Mouse (Mus musculus): ENCODE measurements around the gene BC029722. TPM values are rescaled to one million over a fixed set of nuclear protein-coding genes. Genes with fewer than 3 reads are reported as not detected.

BC029722 gene
- polyA plus RNA-seq, 1 experiment from 2014 or later, result 6.8 TPM

- Histone ChIP-seq H3K4me3 (no peak overlapping the region), H3K9me3 (no peaks in the 10 kb centered on the region), H3K27me3 (ENCODE audit: poor library complexity, severe bottlenecking) (no peaks in the 10 kb centered on the region), H3K4me1 (peaks cover 25% of the 10 kb centered on the region), H3K36me3 (replicated peaks) (peaks cover 13% of the 10 kb centered on the region), H3K27ac (no peak overlapping the region)
- 35% methylated on average over 5 of the region's 5 CpGs for WGBS
- DNase-seq (ENCODE audit: extremely low spot score, low spot score), result no peak
These were observed 4.4 kb downstream of the BC029722 start for GRCm38 (mm10) chr2:155814829-155815228.

GRCm38 (mm10) chr2:155812637-155813036, 6.6 kb downstream of the BC029722 start:
- H3K4me3 ChIP-seq, result no peak overlapping the region
- no peaks in the 10 kb centered on the region for H3K36me3 ChIP-seq (replicated peaks)
- peaks cover 3% of the 10 kb centered on the region; the same call in 1 of the 2 replicates for H3K4me1 ChIP-seq
- no peaks in the 10 kb centered on the region for H3K27me3 ChIP-seq (ENCODE audit: poor library complexity, severe bottlenecking)
- H3K9me3 ChIP-seq, result no peaks in the 10 kb centered on the region
- 84% methylated on average over 4 of the region's 4 CpGs for WGBS
- no peak for DNase-seq (ENCODE audit: extremely low spot score, low spot score)
- H3K27ac ChIP-seq, result no peak overlapping the region

- 48% methylated on average over 16 of the region's 16 CpGs for WGBS
- H3K9me3 ChIP-seq, result no peaks in the 10 kb centered on the region
- H3K27ac ChIP-seq, result no peak overlapping the region
- H3K36me3 ChIP-seq (replicated peaks), result no peaks in the 10 kb centered on the region
- H3K4me3 ChIP-seq, result no peak overlapping the region
- H3K4me1 ChIP-seq, result 0 out of 2 replicates have a peak, but pooled peaks cover 3% of the 10 kb centered on the region
- H3K27me3 ChIP-seq (ENCODE audit: poor library complexity, severe bottlenecking), result no peaks in the 10 kb centered on the region
- DNase-seq (ENCODE audit: extremely low spot score, low spot score), result peak; percentile 79
These were observed 7.3 kb downstream of the BC029722 start for GRCm38 (mm10) chr2:155811821-155812396.

- Histone ChIP-seq H3K9me3 (no peaks in the 10 kb centered on the region), H3K36me3 (replicated peaks) (no peaks in the 10 kb centered on the region), H3K4me1 (0 out of 2 replicates have a peak, but pooled peaks cover 4% of the 10 kb centered on the region), H3K27me3 (ENCODE audit: poor library complexity, severe bottlenecking) (no peaks in the 10 kb centered on the region), H3K27ac (no peak overlapping the region), H3K4me3 (no peak overlapping the region)
- WGBS, result 88% methylated on average over 4 of the region's 4 CpGs
- DNase-seq (ENCODE audit: extremely low spot score, low spot score), result no peak
These were observed 9.6 kb downstream of the BC029722 start for GRCm38 (mm10) chr2:155809620-155810019.

GRCm38 (mm10) chr2:155807408-155807807, 11.8 kb downstream of the BC029722 start:
- H3K27me3 ChIP-seq (ENCODE audit: poor library complexity, severe bottlenecking), result no peaks in the 10 kb centered on the region
- no peak for DNase-seq (ENCODE audit: extremely low spot score, low spot score)
- WGBS, result 89% methylated on average over 4 of the region's 4 CpGs
- no peaks in the 10 kb centered on the region for H3K36me3 ChIP-seq (replicated peaks)
- H3K27ac ChIP-seq, result no peak overlapping the region
- H3K4me1 ChIP-seq, result 0 out of 2 replicates have a peak, but pooled peaks cover 4% of the 10 kb centered on the region
- no peaks in the 10 kb centered on the region for H3K9me3 ChIP-seq
- no peak overlapping the region for H3K4me3 ChIP-seq

GRCm38 (mm10) chr2:155806548-155806947, 12.7 kb downstream of the BC029722 start:
- H3K9me3 ChIP-seq, result no peaks in the 10 kb centered on the region
- WGBS, result 79% methylated on average over 5 of the region's 5 CpGs

GRCm38 (mm10) chr2:155805925-155806255, 13.3 kb downstream of the BC029722 start:
- Histone ChIP-seq H3K36me3 (replicated peaks) (no peaks in the 10 kb centered on the region), H3K27ac (no peak overlapping the region), H3K4me1 (0 out of 2 replicates have a peak, but pooled peaks cover 4% of the 10 kb centered on the region), H3K9me3 (no peaks in the 10 kb centered on the region), H3K27me3 (ENCODE audit: poor library complexity, severe bottlenecking) (no peaks in the 10 kb centered on the region), H3K4me3 (no peak overlapping the region)
- 88% methylated on average over 6 of the region's 6 CpGs for WGBS
- DNase-seq (ENCODE audit: extremely low spot score, low spot score), result no peak

More at GRCm38 (mm10) chr2:155806548-155806947, 12.7 kb downstream of the BC029722 start:
- no peaks in the 10 kb centered on the region for H3K27me3 ChIP-seq (ENCODE audit: poor library complexity, severe bottlenecking)
- H3K4me1 ChIP-seq, result 0 out of 2 replicates have a peak, but pooled peaks cover 4% of the 10 kb centered on the region
- H3K36me3 ChIP-seq (replicated peaks), result no peaks in the 10 kb centered on the region
- no peak for DNase-seq (ENCODE audit: extremely low spot score, low spot score)
- no peak overlapping the region for H3K27ac ChIP-seq
- no peak overlapping the region for H3K4me3 ChIP-seq

GRCm38 (mm10) chr2:155805231-155805924, 13.8 kb downstream of the BC029722 start:
- H3K4me3 ChIP-seq, result no peak overlapping the region
- 76% methylated on average over 6 of the region's 6 CpGs for WGBS
- no peaks in the 10 kb centered on the region for H3K27me3 ChIP-seq (ENCODE audit: poor library complexity, severe bottlenecking)
- no peak overlapping the region for H3K27ac ChIP-seq
- 0 out of 2 replicates have a peak, but pooled peaks cover 4% of the 10 kb centered on the region for H3K4me1 ChIP-seq
- H3K36me3 ChIP-seq (replicated peaks), result no peaks in the 10 kb centered on the region
- no peak for DNase-seq (ENCODE audit: extremely low spot score, low spot score)
- no peaks in the 10 kb centered on the region for H3K9me3 ChIP-seq

GRCm38 (mm10) chr2:155804053-155804452, 15.2 kb downstream of the BC029722 start:
- 82% methylated on average over 5 of the region's 5 CpGs for WGBS

GRCm38 (mm10) chr2:155802761-155803160, 16.5 kb downstream of the BC029722 start:
- 64% methylated on average over 3 of the region's 3 CpGs for WGBS
- H3K4me3 ChIP-seq, result no peak overlapping the region

More at GRCm38 (mm10) chr2:155804053-155804452, 15.2 kb downstream of the BC029722 start:
- H3K27ac ChIP-seq, result no peak overlapping the region
- H3K4me3 ChIP-seq, result no peak overlapping the region
- H3K9me3 ChIP-seq, result no peaks in the 10 kb centered on the region
- H3K27me3 ChIP-seq (ENCODE audit: poor library complexity, severe bottlenecking), result no peaks in the 10 kb centered on the region
- DNase-seq (ENCODE audit: extremely low spot score, low spot score), result no peak
- H3K36me3 ChIP-seq (replicated peaks), result no peaks in the 10 kb centered on the region
- 0 out of 2 replicates have a peak, but pooled peaks cover 4% of the 10 kb centered on the region for H3K4me1 ChIP-seq

GRCm38 (mm10) chr2:155798613-155799012, 20.6 kb downstream of the BC029722 start:
- H3K27me3 ChIP-seq (ENCODE audit: poor library complexity, severe bottlenecking), result no peaks in the 10 kb centered on the region
- H3K27ac ChIP-seq, result no peak overlapping the region
- peaks cover under 1% of the 10 kb centered on the region; the same call in 1 of the 2 replicates for H3K4me1 ChIP-seq
- H3K36me3 ChIP-seq (replicated peaks), result no peaks in the 10 kb centered on the region
- no peaks in the 10 kb centered on the region for H3K9me3 ChIP-seq
- no peak overlapping the region for H3K4me3 ChIP-seq
- WGBS, result 59% methylated on average over 3 of the region's 3 CpGs
- no peak for DNase-seq (ENCODE audit: extremely low spot score, low spot score)

More at GRCm38 (mm10) chr2:155802761-155803160, 16.5 kb downstream of the BC029722 start:
- Histone ChIP-seq H3K9me3 (no peaks in the 10 kb centered on the region), H3K27me3 (ENCODE audit: poor library complexity, severe bottlenecking) (no peaks in the 10 kb centered on the region), H3K4me1 (0 out of 2 replicates have a peak, but pooled peaks cover 4% of the 10 kb centered on the region), H3K27ac (no peak overlapping the region), H3K36me3 (replicated peaks) (no peaks in the 10 kb centered on the region)
- no peak for DNase-seq (ENCODE audit: extremely low spot score, low spot score)

GRCm38 (mm10) chr2:155794674-155795445, 24.4 kb downstream of the BC029722 start:
- Histone ChIP-seq H3K4me3 (no peak overlapping the region), H3K36me3 (replicated peaks) (no peaks in the 10 kb centered on the region), H3K9me3 (no peaks in the 10 kb centered on the region), H3K27me3 (ENCODE audit: poor library complexity, severe bottlenecking) (no peaks in the 10 kb centered on the region), H3K4me1 (peaks cover 10% of the 10 kb centered on the region), H3K27ac (no peak overlapping the region)
- DNase-seq (ENCODE audit: extremely low spot score, low spot score), result no peak
- 94% methylated on average over 12 of the region's 12 CpGs for WGBS
